Mouse (Mus musculus): ENCODE measurements around the gene Shank2. TPM values are rescaled to one million over a fixed set of nuclear protein-coding genes. Genes with fewer than 3 reads are reported as not detected.

Gene Shank2
- total and polyA plus RNA-seq, 3 experiments: 0.31 to 0.55 (median 0.41) TPM

DNA sequence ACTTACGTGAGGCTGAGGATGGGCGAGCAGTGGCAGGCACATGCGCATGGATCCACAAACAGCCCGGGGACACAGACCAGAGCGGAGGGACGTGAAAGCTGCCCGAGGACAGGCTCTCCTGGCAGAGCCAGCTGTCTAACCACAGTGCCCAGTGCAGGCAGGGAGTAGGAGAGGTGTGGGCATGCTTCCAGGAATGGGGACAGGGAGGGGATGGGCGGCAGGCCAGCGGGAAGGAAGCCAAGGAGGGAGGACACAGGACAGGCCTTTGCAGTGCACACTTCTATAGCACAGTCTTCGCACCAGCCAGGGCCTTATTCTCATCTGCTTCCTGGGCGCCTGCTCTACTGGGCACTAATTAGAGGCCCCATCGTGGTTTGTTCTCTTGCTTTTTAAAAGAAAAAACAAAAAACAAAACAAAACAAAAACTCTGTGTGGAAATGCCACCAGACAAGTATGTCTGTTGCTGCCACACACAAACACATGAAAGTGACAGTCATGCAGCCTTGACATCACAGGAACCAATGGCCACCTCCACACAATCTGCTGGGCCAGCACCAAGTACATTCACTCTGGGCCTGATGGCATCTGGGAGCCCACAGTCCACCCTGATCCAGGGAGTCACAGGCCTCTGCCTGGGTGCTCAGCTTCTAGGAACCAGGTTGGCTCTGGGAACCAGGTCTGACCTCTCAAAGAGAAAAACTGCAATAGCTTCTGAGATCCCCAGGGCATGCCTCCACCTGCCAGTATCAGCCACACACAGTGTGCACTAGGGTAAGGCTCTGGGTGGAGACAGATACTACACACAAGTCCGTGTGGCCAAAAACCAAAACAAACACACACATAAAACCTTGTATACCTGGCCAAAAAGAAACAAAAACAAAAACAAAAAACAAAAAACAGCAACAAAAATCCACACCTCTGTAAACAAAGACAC lies 448.2 kb downstream of the Shank2 start:
- H3K4me1 ChIP-seq (ENCODE audit: control insufficient read depth, insufficient read depth, low read length): no peaks in the 10 kb centered on the region
- no peak overlapping the region for H3K9ac ChIP-seq (ENCODE audit: low read depth, low read length)
- TF ChIP-seq EP300 (IDR thresholded peaks at IDR 0.05; ENCODE audit: insufficient read depth, low read depth, low read length) (0 out of 2 replicates have a peak, but pooled peaks have one; percentile 16), POLR2A (IDR thresholded peaks at IDR 0.05; ENCODE audit: insufficient read depth, low read depth, low read length) (no peak), CTCF (IDR thresholded peaks at IDR 0.05) (no peak)
- no peaks in the 10 kb centered on the region for H3K36me3 ChIP-seq (ENCODE audit: control insufficient read depth, insufficient read depth, low read length)
- DNase-seq: peak; percentile 87 to 88
- no peak overlapping the region for H3K4me3 ChIP-seq
- H3K79me2 ChIP-seq (replicated peaks; ENCODE audit: control insufficient read depth, insufficient read depth, low read length): no peaks in the 10 kb centered on the region
- 60% methylated on average over 13 of the region's 13 CpGs for WGBS
- no peak overlapping the region for H3K27ac ChIP-seq
- no peaks in the 10 kb centered on the region for H3K27me3 ChIP-seq (ENCODE audit: control insufficient read depth, insufficient read depth, low read length)
- intact Hi-C loops (cut with DNase I): no loop called here

DNA sequence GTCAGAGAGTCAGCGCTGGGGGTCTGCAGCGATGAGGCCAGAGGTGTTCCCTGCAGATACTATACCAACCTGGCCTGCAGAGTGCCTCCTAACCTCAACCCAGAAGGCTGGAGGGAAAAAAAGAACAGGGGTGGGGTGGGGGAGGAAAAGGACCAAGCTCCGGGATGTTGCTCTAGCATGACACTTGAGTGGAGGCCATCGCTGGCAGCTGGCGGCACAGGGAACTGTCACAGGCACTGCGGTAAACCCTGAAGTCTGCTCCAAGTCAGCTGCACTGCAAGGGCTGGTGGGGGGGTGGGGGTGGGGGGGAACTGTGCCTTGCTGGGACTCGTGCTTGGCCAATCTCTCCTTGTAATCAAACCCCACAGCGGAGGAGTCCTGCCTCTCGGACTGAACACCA lies 448.9 kb downstream of the Shank2 start:
- H3K36me3 ChIP-seq (ENCODE audit: control insufficient read depth, insufficient read depth, low read length): no peaks in the 10 kb centered on the region
- H3K4me3 ChIP-seq: no peak overlapping the region
- no peaks in the 10 kb centered on the region for H3K79me2 ChIP-seq (replicated peaks; ENCODE audit: control insufficient read depth, insufficient read depth, low read length)
- H3K4me1 ChIP-seq (ENCODE audit: control insufficient read depth, insufficient read depth, low read length): no peaks in the 10 kb centered on the region
- intact Hi-C loops (cut with DNase I): no loop called here
- 93% methylated on average over 9 of the region's 9 CpGs for WGBS
- no peak overlapping the region for H3K27ac ChIP-seq
- TF ChIP-seq POLR2A (IDR thresholded peaks at IDR 0.05; ENCODE audit: insufficient read depth, low read depth, low read length) (no peak), CTCF (IDR thresholded peaks at IDR 0.05) (no peak), EP300 (IDR thresholded peaks at IDR 0.05; ENCODE audit: insufficient read depth, low read depth, low read length) (no peak)
- no peaks in the 10 kb centered on the region for H3K27me3 ChIP-seq (ENCODE audit: control insufficient read depth, insufficient read depth, low read length)
- no peak overlapping the region for H3K9ac ChIP-seq (ENCODE audit: low read depth, low read length)
- no peak for DNase-seq

DNA sequence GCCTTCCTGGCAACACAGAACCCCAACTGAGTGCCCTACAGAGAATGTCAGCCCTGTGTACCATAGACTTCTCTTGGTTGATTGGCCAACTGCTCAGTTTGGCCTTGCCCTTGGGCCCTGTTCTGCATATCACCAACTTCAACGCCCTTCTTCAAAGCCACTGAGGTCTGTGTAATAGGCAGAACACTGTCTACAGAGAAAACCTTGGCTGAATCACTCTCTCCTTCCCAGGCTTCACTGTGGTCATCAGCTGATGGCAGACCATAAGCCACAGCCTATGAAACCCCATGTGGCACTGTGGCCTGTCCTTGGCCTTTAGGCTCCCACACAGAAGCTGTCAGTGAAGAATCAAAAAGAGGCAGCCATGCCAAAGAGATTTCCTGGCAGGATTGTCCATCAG lies 457.2 kb downstream of the Shank2 start:
- H3K4me1 ChIP-seq (ENCODE audit: control insufficient read depth, insufficient read depth, low read length): no peaks in the 10 kb centered on the region
- no peaks in the 10 kb centered on the region for H3K27me3 ChIP-seq (ENCODE audit: control insufficient read depth, insufficient read depth, low read length)
- no peak overlapping the region for H3K9ac ChIP-seq (ENCODE audit: low read depth, low read length)
- intact Hi-C loops (cut with DNase I): no loop called here
- H3K79me2 ChIP-seq (replicated peaks; ENCODE audit: control insufficient read depth, insufficient read depth, low read length): no peaks in the 10 kb centered on the region; the same call in 1 of the 2 replicates
- H3K27ac ChIP-seq: no peak overlapping the region
- H3K36me3 ChIP-seq (ENCODE audit: control insufficient read depth, insufficient read depth, low read length): no peaks in the 10 kb centered on the region
- H3K4me3 ChIP-seq: no peak overlapping the region
- TF ChIP-seq EP300 (IDR thresholded peaks at IDR 0.05; ENCODE audit: insufficient read depth, low read depth, low read length) (no peak), CTCF (IDR thresholded peaks at IDR 0.05) (no peak), POLR2A (IDR thresholded peaks at IDR 0.05; ENCODE audit: insufficient read depth, low read depth, low read length) (no peak)
- 91% methylated on average over 1 of the region's 1 CpGs for WGBS
- DNase-seq: no peak

DNA sequence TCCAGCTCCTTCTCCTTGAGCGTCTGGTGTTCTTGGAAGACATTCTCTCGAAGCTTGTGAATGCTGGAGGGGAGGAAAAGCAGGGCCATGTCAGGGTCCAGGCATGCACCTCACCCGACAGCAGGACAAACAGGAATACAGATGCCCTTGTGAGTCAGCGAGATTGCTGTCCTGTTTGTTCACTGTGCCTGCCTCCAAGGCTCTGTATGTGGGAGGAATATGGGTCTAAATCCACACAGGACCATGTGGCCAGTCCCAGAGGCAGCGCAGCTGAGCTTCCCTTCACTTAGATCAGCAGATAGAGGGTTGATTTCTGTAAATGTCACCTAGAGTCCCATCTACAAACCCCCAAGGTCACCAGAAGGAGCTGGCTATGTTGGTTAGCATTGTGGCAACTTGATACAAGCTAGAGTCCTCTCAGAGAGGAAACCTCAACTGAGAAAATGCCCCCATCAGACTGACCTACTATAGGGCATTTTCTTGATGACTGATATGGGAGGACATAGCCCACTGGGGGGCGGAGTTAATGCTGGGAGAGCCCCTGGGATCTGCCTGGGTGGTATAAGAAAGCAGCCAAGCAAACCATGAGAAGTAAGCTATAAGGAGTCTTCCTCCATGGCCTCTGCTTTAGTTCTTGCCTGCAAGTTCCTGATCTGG lies 459.6 kb downstream of the Shank2 start:
- no peak overlapping the region for H3K27ac ChIP-seq
- intact Hi-C loops (cut with DNase I): no loop called here
- no peaks in the 10 kb centered on the region for H3K27me3 ChIP-seq (ENCODE audit: control insufficient read depth, insufficient read depth, low read length)
- 91% methylated on average over 6 of the region's 6 CpGs for WGBS
- no peak for DNase-seq
- H3K79me2 ChIP-seq (replicated peaks; ENCODE audit: control insufficient read depth, insufficient read depth, low read length): no peaks in the 10 kb centered on the region; the same call in 1 of the 2 replicates
- H3K4me3 ChIP-seq: no peak overlapping the region
- no peak overlapping the region for H3K9ac ChIP-seq (ENCODE audit: low read depth, low read length)
- TF ChIP-seq CTCF (IDR thresholded peaks at IDR 0.05): no peak
- TF ChIP-seq EP300 (IDR thresholded peaks at IDR 0.05; ENCODE audit: insufficient read depth, low read depth, low read length): no peak
- TF ChIP-seq POLR2A (IDR thresholded peaks at IDR 0.05; ENCODE audit: insufficient read depth, low read depth, low read length): no peak
- no peaks in the 10 kb centered on the region for H3K4me1 ChIP-seq (ENCODE audit: control insufficient read depth, insufficient read depth, low read length)
- H3K36me3 ChIP-seq (ENCODE audit: control insufficient read depth, insufficient read depth, low read length): no peaks in the 10 kb centered on the region

DNA sequence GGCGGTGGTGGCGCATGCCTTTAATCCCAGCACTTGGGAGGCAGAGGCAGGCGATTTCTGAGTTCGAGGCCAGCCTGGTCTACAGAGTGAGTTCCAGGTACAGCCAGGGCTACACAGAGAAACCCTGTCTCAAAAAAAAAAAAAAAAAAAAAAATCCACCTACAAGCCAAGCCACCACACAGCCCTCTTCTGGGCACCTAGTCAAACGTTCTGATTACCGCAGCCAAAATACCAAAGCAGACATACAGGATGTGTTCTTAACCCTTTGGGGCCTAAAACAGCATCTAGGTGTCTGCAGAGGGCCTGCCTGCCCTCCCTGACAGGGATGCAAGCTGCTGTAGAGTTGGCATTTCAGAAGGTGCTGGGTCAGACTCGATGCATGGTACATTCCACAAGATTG lies 460.8 kb downstream of the Shank2 start:
- Histone ChIP-seq H3K4me3 (no peak overlapping the region), H3K4me1 (ENCODE audit: control insufficient read depth, insufficient read depth, low read length) (no peaks in the 10 kb centered on the region), H3K27me3 (ENCODE audit: control insufficient read depth, insufficient read depth, low read length) (no peaks in the 10 kb centered on the region), H3K36me3 (ENCODE audit: control insufficient read depth, insufficient read depth, low read length) (no peaks in the 10 kb centered on the region), H3K79me2 (replicated peaks; ENCODE audit: control insufficient read depth, insufficient read depth, low read length) (no peaks in the 10 kb centered on the region; the same call in 1 of the 2 replicates), H3K27ac (no peak overlapping the region), H3K9ac (ENCODE audit: low read depth, low read length) (no peak overlapping the region)
- TF ChIP-seq POLR2A (IDR thresholded peaks at IDR 0.05; ENCODE audit: insufficient read depth, low read depth, low read length) (no peak), EP300 (IDR thresholded peaks at IDR 0.05; ENCODE audit: insufficient read depth, low read depth, low read length) (no peak), CTCF (IDR thresholded peaks at IDR 0.05) (no peak)
- WGBS: 63% methylated on average over 7 of the region's 7 CpGs
- intact Hi-C loops (cut with DNase I): no loop called here
- no peak for DNase-seq

All from heart, adult 2 months (tissue).